Comparison of ENCODE assay signal across 23 mouse cellular contexts in the genomic region with DNA sequence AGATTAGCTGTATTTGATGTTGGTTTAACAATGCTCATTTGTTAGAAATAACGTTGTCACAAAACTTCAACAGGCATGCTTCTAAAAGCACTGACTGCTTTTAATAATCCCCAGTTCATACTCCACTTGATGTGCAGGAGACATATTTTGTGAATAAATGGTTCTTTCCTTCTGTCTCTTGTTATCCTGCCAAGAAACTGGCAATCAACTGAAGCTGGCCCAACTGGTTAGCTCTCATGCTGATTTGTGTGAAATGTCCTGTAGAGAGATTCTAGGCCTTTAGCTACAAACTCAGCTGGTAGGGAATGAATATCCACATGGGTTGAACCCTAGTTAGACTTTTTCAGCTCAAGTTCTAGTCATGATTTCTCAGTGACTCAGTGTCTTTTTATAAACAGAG.
DNase-seq lines count a peak whose midpoint lies in the region; ATAC-seq and TF ChIP-seq lines count a peak whose summit lies in the region.
"Had no signal": no experiment of that assay in that cellular context is flagged by ENCODE, and none has a peak within 500 bp of the region (broad histone marks: within the 10 kb centered on the region; RNA-seq: fewer than 3 reads in every experiment).

No protein-coding gene starts in this region.

- no peaks in the 10 kb centered on the region for H3K4me1 ChIP-seq in hindbrain, postnatal 0 days (ENCODE audit: insufficient read depth, low read length)
- H3K4me1 ChIP-seq in hindbrain, embryonic 10.5 days (replicated peaks) = no peaks in the 10 kb centered on the region
- no peaks in the 10 kb centered on the region for H3K4me1 ChIP-seq in midbrain, embryonic 11.5 days (ENCODE audit: control insufficient read depth, insufficient read depth, low read length)
- H3K4me1 ChIP-seq: embryonic facial prominence, embryonic 12.5 days; heart, embryonic 15.5 days; hindbrain, embryonic 15.5 days; liver, embryonic 13.5 days; midbrain, embryonic 12.5 days; neural tube, embryonic 13.5 days had no signal

- H3K4me2 ChIP-seq in hindbrain, postnatal 0 days (ENCODE audit: low read depth, low read length) = no peak overlapping the region
- no peak overlapping the region for H3K4me2 ChIP-seq in midbrain, embryonic 11.5 days
- H3K4me2 ChIP-seq: embryonic facial prominence, embryonic 12.5 days; heart, embryonic 15.5 days; hindbrain, embryonic 15.5 days; liver, embryonic 13.5 days; midbrain, embryonic 12.5 days; neural tube, embryonic 13.5 days had no signal

- H3K27ac ChIP-seq in hindbrain, postnatal 0 days = no peak overlapping the region
- H3K27ac ChIP-seq in hindbrain, embryonic 10.5 days = no peak overlapping the region
- H3K27ac ChIP-seq in midbrain, embryonic 11.5 days (ENCODE audit: low read depth, low read length) = no peak overlapping the region
- H3K27ac ChIP-seq: embryonic facial prominence, embryonic 12.5 days; heart, embryonic 15.5 days; hindbrain, embryonic 15.5 days; liver, embryonic 13.5 days; midbrain, embryonic 12.5 days; neural tube, embryonic 13.5 days had no signal

- ATAC-seq in hindbrain, postnatal 0 days = no peak
- ATAC-seq in midbrain, embryonic 11.5 days (ENCODE audit: low FRiP score) = no peak
- ATAC-seq: intestine, embryonic 16.5 days had no signal

- H3K9me3 ChIP-seq in hindbrain, postnatal 0 days (ENCODE audit: low read length) = no peaks in the 10 kb centered on the region
- H3K9me3 ChIP-seq in hindbrain, embryonic 10.5 days = no peaks in the 10 kb centered on the region
- no peaks in the 10 kb centered on the region for H3K9me3 ChIP-seq in midbrain, embryonic 11.5 days (ENCODE audit: control insufficient read depth, low read length)
- H3K9me3 ChIP-seq: embryonic facial prominence, embryonic 12.5 days; heart, embryonic 15.5 days; hindbrain, embryonic 15.5 days; liver, embryonic 13.5 days; midbrain, embryonic 12.5 days; neural tube, embryonic 13.5 days had no signal

- no peaks in the 10 kb centered on the region for H3K36me3 ChIP-seq in hindbrain, postnatal 0 days (ENCODE audit: insufficient read depth, low read length)
- no peaks in the 10 kb centered on the region for H3K36me3 ChIP-seq in hindbrain, embryonic 10.5 days
- no peaks in the 10 kb centered on the region for H3K36me3 ChIP-seq in midbrain, embryonic 11.5 days (ENCODE audit: control insufficient read depth, insufficient read depth, low read length)
- H3K36me3 ChIP-seq: embryonic facial prominence, embryonic 12.5 days; heart, embryonic 15.5 days; hindbrain, embryonic 15.5 days; liver, embryonic 13.5 days; midbrain, embryonic 12.5 days; neural tube, embryonic 13.5 days had no signal

- no peak overlapping the region for H3K4me3 ChIP-seq in hindbrain, postnatal 0 days (ENCODE audit: low read length)
- no peak overlapping the region for H3K4me3 ChIP-seq in hindbrain, embryonic 10.5 days
- H3K4me3 ChIP-seq in midbrain, embryonic 11.5 days (ENCODE audit: low read depth, low read length) = no peak overlapping the region
- H3K4me3 ChIP-seq: embryonic facial prominence, embryonic 12.5 days; erythroblast, embryonic 14.5 days; heart, embryonic 15.5 days; hindbrain, embryonic 15.5 days; liver, embryonic 13.5 days; midbrain, embryonic 12.5 days; neural tube, embryonic 13.5 days had no signal

- TF ChIP-seq CTCF in hindbrain, postnatal 0 days (IDR thresholded peaks at IDR 0.05; ENCODE audit: low read depth) = no peak

- H3K27me3 ChIP-seq in hindbrain, postnatal 0 days (ENCODE audit: insufficient read depth, low read length) = no peaks in the 10 kb centered on the region
- no peaks in the 10 kb centered on the region for H3K27me3 ChIP-seq in hindbrain, embryonic 10.5 days (ENCODE audit: insufficient read depth, poor library complexity, severe bottlenecking)
- H3K27me3 ChIP-seq in midbrain, embryonic 11.5 days (ENCODE audit: control insufficient read depth, insufficient read depth, low read length) = no peaks in the 10 kb centered on the region
- H3K27me3 ChIP-seq: embryonic facial prominence, embryonic 12.5 days; heart, embryonic 15.5 days; hindbrain, embryonic 15.5 days; liver, embryonic 13.5 days; midbrain, embryonic 12.5 days; neural tube, embryonic 13.5 days had no signal

- WGBS in hindbrain, postnatal 0 days = 48% methylated on average over 1 of the region's 1 CpGs
- WGBS in hindbrain, embryonic 10.5 days = 71% methylated on average over 1 of the region's 1 CpGs
- 80% methylated on average over 1 of the region's 1 CpGs for WGBS in midbrain, embryonic 11.5 days

- DNase-seq in cerebellum, postnatal 14 days = peak; percentile 16 to 62
- DNase-seq in cerebellum, adult 11 months = no peak
- DNase-seq in hindbrain, postnatal 0 days (ENCODE audit: low spot score) = peak; percentile 45
- DNase-seq in hindbrain, embryonic 10.5 days (ENCODE audit: low spot score) = no peak
- DNase-seq in adipocyte (ENCODE audit: low spot score) = peak; percentile 38
- peak; percentile 7 for DNase-seq in layer of hippocampus, adult 9-10 months (ENCODE audit: low spot score)
- no peak for DNase-seq in midbrain, embryonic 11.5 days (ENCODE audit: low spot score, missing footprints)
- DNase-seq: adrenal gland, postnatal 36 days; cerebellum, adult 8-10 months; heart, postnatal 36 days; kidney, adult 9 months; kidney, postnatal 25 days; liver, embryonic 13.5 days; lung, adult 2 months; lung, postnatal 14 days; retina, postnatal 1 day had no signal

- H3K9ac ChIP-seq in hindbrain, postnatal 0 days (replicated peaks; ENCODE audit: low read length) = no peak overlapping the region
- H3K9ac ChIP-seq in midbrain, embryonic 11.5 days (ENCODE audit: low read length) = no peak overlapping the region
- H3K9ac ChIP-seq: embryonic facial prominence, embryonic 12.5 days; heart, embryonic 15.5 days; hindbrain, embryonic 15.5 days; liver, embryonic 13.5 days; midbrain, embryonic 12.5 days; neural tube, embryonic 13.5 days had no signal

Comparison
In these comparisons a context has a peak if more than half of its experiments do, and no peak if none do; other contexts are left out.
1. DNase-seq: peak in cerebellum, postnatal 14 days (2 of 2), hindbrain, postnatal 0 days (single experiment), adipocyte (single experiment) and layer of hippocampus, adult 9-10 months (single experiment); none in cerebellum, adult 11 months (single experiment), hindbrain, embryonic 10.5 days (single experiment) and midbrain, embryonic 11.5 days (single experiment).